Mouse (Mus musculus) CD4-positive, CD25-positive, alpha-beta regulatory T cell, adult 4 months (primary cell): ENCODE results near the gene Oser1. TPM values are rescaled to one million over a fixed set of nuclear protein-coding genes. Genes with fewer than 3 reads are reported as not detected.

Source experiments
- polyA plus RNA-seq, 2 experiments: library from polyadenylated mRNA; unstranded; fragments of 100-300 nt; shearing (Covaris generic); gene quantifications; one replicate each; pipeline ENCODE4 v1.2.1; 2017

Gene Oser1
- polyA plus RNA-seq, 2 experiments from 2014 or later = 134 to 146 TPM

Other genes starting within 250 kb of the Oser1 start
- 1 to 10 TPM; 6.4 to 6.5 TPM for gene Tox2, start 221.6 kb downstream of the Oser1 start, polyA plus RNA-seq
- gene Jph2, start 26.7 kb downstream of the Oser1 start, polyA plus RNA-seq = not detected
- gene Gdap1l1, start 13.8 kb upstream of the Oser1 start, polyA plus RNA-seq = not detected
- 1 to 10 TPM; 1.8 to 1.9 TPM for gene Fitm2, start 47.9 kb upstream of the Oser1 start, polyA plus RNA-seq
- not detected for gene R3hdml, start 67.6 kb upstream of the Oser1 start, polyA plus RNA-seq
- not detected for gene Hnf4a, start 82.1 kb upstream of the Oser1 start, polyA plus RNA-seq
- gene Ttpal, start 177.6 kb upstream of the Oser1 start, polyA plus RNA-seq = 10 to 100 TPM; 43.3 to 74.1 TPM
- gene Serinc3, start 220.4 kb upstream of the Oser1 start, polyA plus RNA-seq = 100 to 1,000 TPM; 131 to 203 TPM
- 1 to 10 TPM; 1.5 to 9.0 TPM for gene Pkig, start 233.7 kb upstream of the Oser1 start, polyA plus RNA-seq